Mouse (Mus musculus): ENCODE measurements around the gene Fgfr2. TPM values are rescaled to one million over a fixed set of nuclear protein-coding genes. Genes with fewer than 3 reads are reported as not detected.

The Fgfr2 gene
- total and polyA plus RNA-seq, 2 experiments from 2014 or later, result 17.1 to 47.6 TPM

GRCm38 (mm10) chr7:130381387-130381951 lies 2741.7 kb downstream of the Fgfr2 start:
- Histone ChIP-seq H3K4me2 (ENCODE audit: low read depth) (no peak overlapping the region), H3K27ac (ENCODE audit: low read depth, low read length) (peak overlapping the region; percentile 35)
- no peak for TF ChIP-seq CTCF (IDR thresholded peaks at IDR 0.05; ENCODE audit: low read depth)

GRCm38 (mm10) chr7:130380769-130381355 lies 2742.3 kb downstream of the Fgfr2 start:
- H3K4me3 ChIP-seq (ENCODE audit: low read depth, low read length), result no peak overlapping the region
- 50% methylated on average over 8 of the region's 8 CpGs for WGBS
- H3K4me1 ChIP-seq (ENCODE audit: insufficient read depth), result peaks cover 10% of the 10 kb centered on the region; the same call in 1 of the 2 replicates
- H3K9me3 ChIP-seq (ENCODE audit: low read length), result 0 out of 2 replicates have a peak, but pooled peaks cover 3% of the 10 kb centered on the region
- H3K9ac ChIP-seq, result no peak overlapping the region
- TF ChIP-seq CTCF (IDR thresholded peaks at IDR 0.05; ENCODE audit: low read depth), result peak; percentile 49
- no peak overlapping the region for H3K4me2 ChIP-seq (ENCODE audit: low read depth)
- H3K27ac ChIP-seq (ENCODE audit: low read depth, low read length), result peak overlapping the region; percentile 35
- H3K36me3 ChIP-seq (ENCODE audit: insufficient read depth), result 0 out of 2 replicates have a peak, but pooled peaks cover 3% of the 10 kb centered on the region
- DNase-seq, result peak; percentile 34
- no peaks in the 10 kb centered on the region for H3K27me3 ChIP-seq (ENCODE audit: insufficient read depth, low read length)
- ATAC-seq, result no peak

More at GRCm38 (mm10) chr7:130381387-130381951, 2741.7 kb downstream of the Fgfr2 start:
- Histone ChIP-seq H3K9ac (no peak overlapping the region), H3K36me3 (ENCODE audit: insufficient read depth) (0 out of 2 replicates have a peak, but pooled peaks cover 3% of the 10 kb centered on the region), H3K4me3 (ENCODE audit: low read depth, low read length) (no peak overlapping the region), H3K27me3 (ENCODE audit: insufficient read depth, low read length) (no peaks in the 10 kb centered on the region), H3K4me1 (ENCODE audit: insufficient read depth) (peaks cover 10% of the 10 kb centered on the region; the same call in 1 of the 2 replicates), H3K9me3 (ENCODE audit: low read length) (0 out of 2 replicates have a peak, but pooled peaks cover 3% of the 10 kb centered on the region)
- peak; percentile 85 for ATAC-seq
- WGBS, result 20% methylated on average over 8 of the region's 8 CpGs
- peak; percentile 69 for DNase-seq

- WGBS, result 92% methylated on average over 7 of the region's 7 CpGs
Measured at GRCm38 (mm10) chr7:130380367-130380766, 2742.8 kb downstream of the Fgfr2 start.

GRCm38 (mm10) chr7:130379886-130380285 lies 2743.3 kb downstream of the Fgfr2 start:
- H3K4me3 ChIP-seq (ENCODE audit: low read depth, low read length), result no peak overlapping the region
- H3K36me3 ChIP-seq (ENCODE audit: insufficient read depth), result 0 out of 2 replicates have a peak, but pooled peaks cover 3% of the 10 kb centered on the region
- H3K4me1 ChIP-seq (ENCODE audit: insufficient read depth), result peaks cover 10% of the 10 kb centered on the region; the same call in 1 of the 2 replicates
- no peaks in the 10 kb centered on the region for H3K27me3 ChIP-seq (ENCODE audit: insufficient read depth, low read length)
- no peak overlapping the region for H3K9ac ChIP-seq
- no peak overlapping the region for H3K4me2 ChIP-seq (ENCODE audit: low read depth)
- H3K27ac ChIP-seq (ENCODE audit: low read depth, low read length), result no peak overlapping the region
- WGBS, result 85% methylated on average over 5 of the region's 5 CpGs
- no peak for TF ChIP-seq CTCF (IDR thresholded peaks at IDR 0.05; ENCODE audit: low read depth)
- no peak for DNase-seq
- H3K9me3 ChIP-seq (ENCODE audit: low read length), result 0 out of 2 replicates have a peak, but pooled peaks cover 3% of the 10 kb centered on the region
- no peak for ATAC-seq

More at GRCm38 (mm10) chr7:130380367-130380766, 2742.8 kb downstream of the Fgfr2 start:
- TF ChIP-seq CTCF (IDR thresholded peaks at IDR 0.05; ENCODE audit: low read depth), result no peak
- 0 out of 2 replicates have a peak, but pooled peaks cover 3% of the 10 kb centered on the region for H3K36me3 ChIP-seq (ENCODE audit: insufficient read depth)
- no peaks in the 10 kb centered on the region for H3K27me3 ChIP-seq (ENCODE audit: insufficient read depth, low read length)
- H3K4me2 ChIP-seq (ENCODE audit: low read depth), result no peak overlapping the region
- no peak for ATAC-seq
- 0 out of 2 replicates have a peak, but pooled peaks cover 3% of the 10 kb centered on the region for H3K9me3 ChIP-seq (ENCODE audit: low read length)
- H3K9ac ChIP-seq, result no peak overlapping the region
- no peak for DNase-seq
- no peak overlapping the region for H3K27ac ChIP-seq (ENCODE audit: low read depth, low read length)
- peaks cover 10% of the 10 kb centered on the region; the same call in 1 of the 2 replicates for H3K4me1 ChIP-seq (ENCODE audit: insufficient read depth)
- H3K4me3 ChIP-seq (ENCODE audit: low read depth, low read length), result no peak overlapping the region

- WGBS, result 89% methylated on average over 3 of the region's 3 CpGs
- DNase-seq, result no peak
- Histone ChIP-seq H3K4me3 (ENCODE audit: low read depth, low read length) (no peak overlapping the region), H3K36me3 (ENCODE audit: insufficient read depth) (0 out of 2 replicates have a peak, but pooled peaks cover 3% of the 10 kb centered on the region), H3K27ac (ENCODE audit: low read depth, low read length) (no peak overlapping the region), H3K27me3 (ENCODE audit: insufficient read depth, low read length) (no peaks in the 10 kb centered on the region), H3K4me2 (ENCODE audit: low read depth) (no peak overlapping the region), H3K9ac (no peak overlapping the region), H3K4me1 (ENCODE audit: insufficient read depth) (peaks cover 10% of the 10 kb centered on the region; the same call in 1 of the 2 replicates), H3K9me3 (ENCODE audit: low read length) (0 out of 2 replicates have a peak, but pooled peaks cover 3% of the 10 kb centered on the region)
- TF ChIP-seq CTCF (IDR thresholded peaks at IDR 0.05; ENCODE audit: low read depth), result no peak
- no peak for ATAC-seq
Measured at GRCm38 (mm10) chr7:130378308-130378707, 2744.8 kb downstream of the Fgfr2 start.

GRCm38 (mm10) chr7:130374311-130374710 lies 2748.8 kb downstream of the Fgfr2 start:
- ATAC-seq (no peak), DNase-seq (no peak)
- TF ChIP-seq CTCF (IDR thresholded peaks at IDR 0.05; ENCODE audit: low read depth), result no peak
- no peaks in the 10 kb centered on the region for H3K9me3 ChIP-seq (ENCODE audit: low read length)
- H3K4me1 ChIP-seq (ENCODE audit: insufficient read depth), result no peaks in the 10 kb centered on the region
- WGBS, result 90% methylated on average over 9 of the region's 9 CpGs
- no peak overlapping the region for H3K9ac ChIP-seq
- no peak overlapping the region for H3K4me3 ChIP-seq (ENCODE audit: low read depth, low read length)
- H3K27ac ChIP-seq (ENCODE audit: low read depth, low read length), result no peak overlapping the region
- no peaks in the 10 kb centered on the region; the same call in 1 of the 2 replicates for H3K27me3 ChIP-seq (ENCODE audit: insufficient read depth, low read length)
- H3K4me2 ChIP-seq (ENCODE audit: low read depth), result no peak overlapping the region
- 0 out of 2 replicates have a peak, but pooled peaks cover 3% of the 10 kb centered on the region for H3K36me3 ChIP-seq (ENCODE audit: insufficient read depth)

Data from forebrain, postnatal 0 days (tissue).